Mouse (Mus musculus): ENCODE measurements at regions not wholly inside any gene's neighbourhood (a gene's known extent, or its start where the extent isn't known, plus 50 kb on each side); places are given as distances from the start of the nearest gene placed in this dataset.
"Not testable (repeated sequence)": the region's sequence is repeated elsewhere in the genome, so short reads cannot be mapped to it uniquely, and the experiment has no call there.

DNA sequence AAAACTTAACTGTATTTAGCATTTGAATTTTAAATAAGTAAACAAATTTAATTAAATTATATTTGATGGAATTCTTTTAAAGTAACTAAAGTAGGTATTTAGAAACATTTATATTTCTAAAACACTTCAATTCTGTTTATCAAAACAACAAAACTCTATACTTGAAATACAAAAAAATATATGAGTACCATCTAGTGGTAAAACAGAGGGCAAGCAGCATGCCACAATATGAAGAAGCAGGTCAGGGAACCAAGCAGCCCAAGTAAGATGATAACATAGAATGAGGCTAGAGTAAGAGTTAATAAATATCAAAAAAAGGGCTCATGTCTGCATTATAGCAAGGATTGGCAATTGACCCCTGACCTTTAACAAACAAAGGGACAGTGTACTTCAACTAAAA lies 639.7 kb downstream of the Cdh10 start:
- DNase-seq (ENCODE audit: low spot score in 2 of 2) = no peak

DNA sequence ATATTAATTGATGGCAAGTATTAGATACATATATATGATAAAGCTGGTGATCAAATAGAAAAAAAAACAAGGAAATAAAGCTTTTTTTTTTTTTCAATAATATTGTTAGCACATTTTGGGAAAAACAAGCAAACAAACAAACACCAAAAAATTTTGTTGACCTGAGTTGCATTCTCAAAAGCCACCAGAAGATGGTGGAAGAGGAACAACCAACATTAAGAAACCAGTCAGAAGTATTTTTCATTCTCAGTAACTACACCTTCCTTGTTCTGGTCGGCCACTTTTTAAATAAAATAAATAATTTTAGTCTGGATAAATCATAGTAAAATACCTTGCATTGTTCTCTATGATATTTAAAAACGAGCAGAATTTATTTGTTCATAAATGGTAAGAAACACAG lies 654.8 kb downstream of the Cdh10 start:
- DNase-seq (ENCODE audit: low spot score in 2 of 2) = no peak

DNA sequence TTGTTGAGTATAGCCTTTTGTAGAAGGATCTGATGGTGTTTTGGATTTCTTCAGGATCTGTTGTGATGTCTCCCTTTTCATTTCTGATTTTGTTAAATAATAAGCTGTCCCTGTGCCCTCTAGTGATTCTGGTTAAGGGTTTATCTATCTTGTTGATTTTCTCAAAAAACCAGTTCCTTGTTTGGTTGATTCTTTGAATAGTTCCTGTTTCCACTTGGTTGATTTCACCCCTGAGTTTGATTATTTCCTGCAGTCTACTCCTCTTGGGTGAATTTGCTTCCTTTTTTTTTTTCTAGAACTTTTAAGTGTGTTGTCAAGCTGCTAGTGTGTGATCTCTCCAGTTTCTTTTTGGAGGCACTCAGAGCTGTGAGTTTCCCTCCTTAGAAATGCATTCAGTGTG lies 674.8 kb downstream of the Cdh10 start:
- not testable (repeated sequence) for DNase-seq (ENCODE audit: low spot score in 2 of 2)

- no peak for DNase-seq (ENCODE audit: low spot score in 2 of 2)
These were observed 700.6 kb downstream of the Cdh10 start for GRCm38 (mm10) chr15:19519377-19519776.

DNA sequence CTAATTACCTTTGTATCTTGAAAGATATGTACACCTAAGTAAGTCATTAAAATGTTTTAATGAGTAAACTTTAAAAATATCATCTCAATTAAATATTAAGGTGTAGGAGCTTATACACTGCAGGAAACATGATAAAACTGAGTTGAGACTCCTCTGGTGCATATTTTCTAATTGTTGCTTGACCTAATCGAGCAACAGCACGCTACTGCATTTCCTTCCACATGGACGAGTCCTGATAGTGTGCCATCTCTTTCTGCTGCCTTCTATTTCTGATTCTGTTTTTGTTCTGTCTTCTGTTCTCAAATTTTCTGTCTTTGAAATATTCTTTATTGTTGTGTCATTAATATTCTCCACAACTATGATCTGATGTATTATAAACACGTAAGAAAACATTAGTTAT lies 721.9 kb downstream of the Cdh10 start:
- DNase-seq (ENCODE audit: low spot score in 2 of 2) = no peak

- DNase-seq (ENCODE audit: low spot score in 2 of 2) = no peak
These were observed 731.0 kb downstream of the Cdh10 start for GRCm38 (mm10) chr15:19549757-19550156.

DNA sequence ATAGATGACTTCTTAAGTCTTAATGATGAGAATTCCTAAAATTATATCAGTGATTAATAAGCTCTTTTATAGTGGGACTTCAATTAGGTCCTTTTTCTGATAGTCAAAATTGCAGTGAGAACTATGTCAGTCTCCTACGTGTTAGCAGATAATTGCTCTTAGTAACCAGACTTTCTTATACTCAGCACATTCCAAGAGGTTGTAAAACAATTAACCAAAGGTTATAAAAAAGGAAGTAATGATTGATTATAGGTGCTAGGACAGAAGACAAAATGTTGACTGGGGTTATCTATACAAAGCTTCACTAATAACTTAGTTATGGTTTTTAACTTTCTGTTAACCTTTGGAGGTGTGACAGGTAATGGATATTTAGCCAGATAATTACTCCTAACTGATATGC lies 766.0 kb downstream of the Cdh10 start:
- DNase-seq (ENCODE audit: low spot score in 2 of 2) = no peak

DNA sequence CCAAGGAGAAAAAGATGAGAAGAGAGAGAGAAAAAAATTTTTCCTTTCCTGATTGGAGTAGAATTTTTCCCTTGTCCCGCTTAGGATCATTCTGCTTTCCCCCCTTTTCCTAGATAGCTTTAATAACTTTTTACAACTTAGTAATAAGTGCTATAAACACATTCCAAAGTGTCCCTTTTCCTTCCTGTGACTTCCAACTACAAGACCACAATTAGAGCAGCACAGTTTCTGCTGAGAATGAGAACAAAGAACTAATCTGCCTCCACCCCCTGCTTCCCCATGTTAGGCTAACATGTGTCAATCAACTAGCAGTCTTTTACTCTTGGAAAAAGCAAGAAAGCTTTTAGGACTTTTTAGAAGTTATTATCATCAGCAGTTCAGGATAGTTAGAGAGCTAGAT lies 766.5 kb downstream of the Cdh10 start:
- DNase-seq (ENCODE audit: low spot score in 2 of 2) = no peak

DNA sequence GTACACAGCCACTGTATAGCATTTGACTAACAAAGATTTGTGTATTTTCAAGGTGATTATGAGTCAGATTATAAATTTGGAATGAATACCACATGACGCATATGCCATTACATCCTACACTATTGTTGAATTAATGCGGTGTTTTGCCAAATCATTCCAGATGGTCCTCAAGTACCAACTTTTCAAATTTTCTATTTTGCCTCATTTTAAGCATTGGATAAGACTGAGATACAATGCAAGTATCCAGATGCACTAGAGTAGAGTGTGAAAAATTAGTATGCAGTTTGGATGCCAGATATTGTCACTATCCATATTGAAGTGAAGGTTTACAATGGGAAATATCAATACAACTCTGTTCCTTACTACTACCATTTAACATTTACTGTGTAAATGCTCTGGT lies 775.0 kb downstream of the Cdh10 start:
- no peak for DNase-seq (ENCODE audit: low spot score in 2 of 2)

DNA sequence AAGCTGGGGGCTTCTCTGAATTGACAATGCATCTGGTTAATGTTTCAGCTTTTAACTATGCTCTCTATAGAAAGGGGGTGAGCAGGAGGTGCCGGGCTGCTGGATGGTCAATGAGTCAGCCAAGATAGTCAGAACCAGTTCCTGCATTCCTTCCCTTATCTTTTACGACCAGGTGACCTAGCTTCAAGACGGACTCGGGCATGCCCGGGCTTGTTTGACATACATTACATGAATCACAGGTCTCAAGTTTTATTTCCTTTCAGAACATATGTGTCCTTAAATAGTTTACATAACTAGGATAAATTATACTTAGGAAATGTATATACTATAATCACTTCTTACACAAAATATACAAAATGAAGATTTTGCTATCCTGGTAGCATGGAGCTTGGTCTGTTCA lies 803.6 kb downstream of the Cdh10 start:
- not testable (repeated sequence) for DNase-seq (ENCODE audit: low spot score in 2 of 2)

GRCm38 (mm10) chr15:19667380-19667779 lies 781.7 kb upstream of the Cdh12 start:
- DNase-seq (ENCODE audit: low spot score in 2 of 2) = no peak

GRCm38 (mm10) chr15:19675545-19675944 lies 773.5 kb upstream of the Cdh12 start:
- DNase-seq (ENCODE audit: low spot score in 2 of 2) = no peak

DNA sequence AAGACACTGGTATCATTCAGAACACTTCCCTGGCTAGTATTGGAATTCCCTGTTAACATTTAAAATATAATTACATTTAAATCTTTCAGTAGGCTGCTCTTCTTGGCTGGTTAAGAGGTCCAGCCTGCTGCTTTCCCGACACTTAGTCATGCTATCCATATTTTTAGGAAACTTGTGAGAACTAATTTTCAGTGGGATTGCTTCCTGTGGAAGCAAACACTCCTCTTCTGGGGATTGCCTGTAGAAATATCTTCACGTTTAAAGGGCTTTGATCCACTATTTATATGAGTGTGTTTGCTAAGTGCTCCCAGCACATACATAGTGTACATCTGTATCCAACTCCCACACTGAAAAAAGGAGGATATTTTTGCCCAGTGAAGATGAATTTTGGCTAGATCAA lies 761.8 kb upstream of the Cdh12 start:
- DNase-seq (ENCODE audit: low spot score in 2 of 2) = peak in 1 of 2 experiments; percentile 5

DNA sequence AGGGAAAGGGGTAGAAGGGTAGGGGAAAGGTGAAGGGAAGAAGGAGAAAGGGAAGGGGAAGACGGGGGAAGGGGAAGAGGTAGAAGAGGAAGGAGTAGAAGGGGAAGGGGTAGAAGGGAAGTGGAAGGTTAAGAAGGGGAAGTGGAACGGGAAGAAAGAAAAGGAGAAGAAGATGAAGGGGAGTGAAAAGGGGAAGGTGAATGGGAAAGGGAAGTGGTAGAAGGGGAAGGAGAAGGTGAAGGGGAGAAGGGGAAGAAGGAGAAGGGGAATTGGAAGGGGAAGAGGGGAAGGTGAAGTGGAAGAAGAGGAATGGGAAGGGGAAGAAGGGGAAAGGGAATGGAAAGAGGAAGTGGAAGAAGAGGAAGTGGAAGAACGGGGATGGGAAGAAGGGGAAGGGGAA lies 737.3 kb upstream of the Cdh12 start:
- DNase-seq (ENCODE audit: low spot score in 2 of 2) = no peak

Data from right cerebral cortex, postnatal 36 days (tissue).